Mouse (Mus musculus) large intestine, adult 2 months (tissue): ENCODE data around the gene Ccr4. TPM values are rescaled to one million over a fixed set of nuclear protein-coding genes. Genes with fewer than 3 reads are reported as not detected.

Experiments used
- DNase-seq: peaks from one replicate; pipeline ENCODE4 v3.0.0-alpha.2; 2012; ENCODE audit warnings: low read depth, low spot score
- WGBS: fragments of 180-500 bp; shearing (Covaris S2); methylation state at CpG from one replicate; pipeline ENCODE4 v1.1.7; 2018; 5-methylcytosine and 5-hydroxymethylcytosine counted together
- polyA plus RNA-seq: library from polyadenylated mRNA; depleted of rRNA; stranded (reverse); fragments of >200 nt; gene quantifications from 2 replicates; pipeline ENCODE4 v1.2.3, GENCODE M21; 2012

Gene Ccr4
- polyA plus RNA-seq, 1 experiment: 2.2 TPM

DNA sequence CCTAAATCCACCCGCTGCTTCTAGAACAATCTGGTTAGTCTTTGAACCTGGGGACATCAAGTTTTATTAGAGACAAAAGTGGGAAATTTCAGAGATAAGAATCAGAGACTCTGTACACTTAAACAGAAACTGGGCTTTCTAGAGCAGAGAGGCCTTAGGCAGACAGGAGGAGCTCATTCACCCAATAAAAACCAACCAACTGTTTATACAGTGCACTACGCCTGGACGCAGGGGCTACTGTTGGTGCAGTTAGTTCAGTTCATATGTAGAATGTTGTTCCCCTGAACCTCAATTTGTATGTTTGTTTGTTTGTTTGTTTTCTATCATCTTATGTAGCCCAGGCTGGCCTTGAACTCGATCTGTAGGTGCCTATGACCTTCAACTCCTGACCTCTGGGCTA lies 17.9 kb downstream of the Ccr4 start:
- no peak for DNase-seq
- WGBS: 42% methylated on average over 4 of the region's 4 CpGs

DNA sequence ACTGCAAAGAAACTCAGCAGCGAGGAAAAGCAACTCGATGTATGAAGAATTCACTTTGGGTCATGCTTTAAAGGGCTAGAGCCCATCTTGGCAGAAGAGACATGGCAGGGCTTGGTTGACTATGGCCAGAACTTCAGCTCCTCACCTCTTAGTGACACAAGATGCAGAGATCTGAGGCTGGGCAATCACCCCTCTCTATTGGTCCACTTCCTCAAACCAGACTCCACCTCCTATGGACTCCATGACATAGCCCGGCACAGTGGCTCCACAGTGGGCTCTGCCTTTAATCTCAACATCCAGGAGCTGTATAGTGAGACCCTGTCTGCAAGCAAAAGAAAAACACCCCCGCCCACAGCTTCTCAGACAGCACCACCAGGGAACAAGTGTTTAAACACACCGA lies 19.9 kb downstream of the Ccr4 start:
- 82% methylated on average over 5 of the region's 5 CpGs for WGBS
- DNase-seq: no peak

DNA sequence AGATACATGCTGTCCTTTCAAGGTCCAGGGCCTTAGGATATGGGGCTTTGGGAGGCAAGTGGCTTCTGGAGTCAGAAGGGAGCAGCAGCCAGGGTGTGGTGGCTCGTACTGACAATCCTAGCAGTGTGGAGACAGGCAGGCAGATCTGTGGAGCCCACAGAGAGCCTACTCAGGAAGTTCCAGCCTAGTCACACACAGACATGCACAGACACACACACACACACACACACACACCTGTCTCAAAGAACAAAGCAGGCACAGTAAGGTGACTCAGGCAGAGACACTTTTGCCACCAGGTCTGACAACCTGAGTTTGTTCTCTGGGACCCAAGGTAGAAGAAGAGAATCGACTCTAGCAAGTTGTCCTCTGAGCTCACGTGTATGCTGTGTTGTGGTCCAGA lies 23.8 kb downstream of the Ccr4 start:
- whole genome bisulfite sequencing: 66% methylated on average over 3 of the region's 3 CpGs
- no peak for DNase-seq

DNA sequence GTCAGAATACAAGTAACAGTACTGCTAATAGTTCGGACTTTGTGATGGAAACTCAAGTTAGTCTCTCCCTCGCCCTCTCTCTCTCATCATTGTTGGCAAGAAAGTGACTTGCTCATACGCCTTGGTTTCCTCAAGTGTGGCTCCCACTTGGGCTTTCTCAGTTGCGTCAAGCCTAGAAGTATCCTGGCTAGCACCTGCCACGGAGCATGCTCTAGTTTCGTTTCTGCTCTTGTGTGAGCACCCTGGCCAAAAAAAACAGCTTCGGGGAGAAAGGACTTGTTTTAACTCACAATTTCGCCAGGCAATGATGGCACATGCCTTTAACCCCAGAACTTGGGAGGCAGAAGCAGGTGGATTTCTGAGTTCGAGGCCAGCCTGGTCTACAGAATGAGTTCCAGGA lies 27.7 kb downstream of the Ccr4 start:
- DNase-seq: no peak
- 93% methylated on average over 9 of the region's 9 CpGs for WGBS

DNA sequence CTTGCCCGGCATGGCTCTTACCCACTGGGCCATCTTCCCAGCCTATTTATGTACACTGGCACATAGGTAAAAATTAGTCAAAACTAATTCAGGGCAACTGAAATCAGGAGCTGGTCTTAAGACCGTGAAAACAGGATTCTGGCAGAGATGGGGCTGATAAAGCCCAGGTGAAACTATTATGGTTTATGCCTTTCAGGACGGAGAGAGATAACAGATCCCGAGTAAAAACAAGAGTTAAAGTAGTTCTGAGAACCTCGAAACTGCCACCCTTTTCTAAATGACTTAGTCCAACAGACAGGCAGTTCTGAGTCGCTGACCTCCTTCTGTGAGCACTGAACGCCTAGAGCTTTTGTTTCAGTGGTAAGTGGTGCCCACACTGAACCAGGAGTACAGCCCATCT lies 32.8 kb downstream of the Ccr4 start:
- DNase-seq: no peak
- 64% methylated on average over 7 of the region's 7 CpGs for WGBS

DNA sequence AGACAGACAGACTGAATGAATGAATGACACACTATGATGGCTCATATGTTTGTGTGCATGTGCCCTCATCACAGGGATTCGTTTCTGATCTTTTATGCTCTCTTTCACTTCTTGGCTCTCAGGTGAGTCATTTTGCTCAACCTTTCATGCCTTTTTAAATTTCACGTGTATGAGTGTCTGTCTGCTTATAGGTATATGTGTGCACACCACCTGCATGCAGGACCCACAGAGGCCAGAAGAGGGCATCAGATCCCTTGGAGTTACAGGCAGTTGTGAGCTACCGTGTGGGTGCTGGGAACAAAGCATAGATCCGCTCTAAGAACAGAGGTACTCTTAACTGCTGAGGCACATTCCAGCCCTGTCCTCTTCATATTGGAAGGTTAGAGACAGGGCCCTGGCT lies 36.0 kb downstream of the Ccr4 start:
- 95% methylated on average over 4 of the region's 4 CpGs for WGBS
- no peak for DNase-seq

DNA sequence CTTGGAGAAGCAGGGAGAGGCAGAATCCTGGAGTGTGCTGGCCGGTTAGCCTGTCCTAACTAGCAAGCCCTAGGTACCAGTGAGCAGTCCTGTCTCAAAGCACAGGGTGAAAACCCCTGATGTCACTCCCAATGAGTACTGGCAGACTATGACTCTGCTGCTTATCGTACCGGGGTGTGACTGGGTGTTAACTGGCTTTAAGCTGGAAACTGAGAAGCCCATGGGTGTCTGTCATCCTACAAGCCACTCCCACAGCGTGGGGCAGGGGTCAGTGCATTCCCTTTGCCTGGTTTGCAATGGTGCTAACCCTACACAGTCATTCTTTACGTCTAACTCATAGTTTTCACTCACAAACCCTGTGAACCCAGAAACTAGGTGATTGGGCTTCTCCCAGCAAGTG lies 36.5 kb downstream of the Ccr4 start:
- no peak for DNase-seq

DNA sequence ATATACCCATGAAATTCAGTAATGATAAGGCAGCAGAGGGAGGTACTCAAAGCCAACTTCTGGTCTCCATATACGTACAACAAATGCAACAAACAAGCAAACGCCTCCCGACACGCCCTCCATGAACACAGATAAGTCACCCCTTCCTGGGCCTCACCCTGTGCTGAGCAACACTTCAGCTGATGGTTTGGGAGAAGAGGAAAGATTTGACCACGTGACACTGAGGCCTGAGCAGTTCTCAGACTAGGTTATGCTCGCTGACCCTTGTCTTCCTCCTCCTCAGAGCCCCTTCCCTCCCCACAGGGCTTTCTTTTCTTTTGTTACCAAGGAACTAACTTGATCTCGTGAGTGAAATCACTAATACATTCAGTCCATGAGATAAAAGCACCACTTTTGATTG lies 37.8 kb downstream of the Ccr4 start:
- WGBS: 79% methylated on average over 7 of the region's 7 CpGs
- DNase-seq: no peak

More for the DNA sequence above, 36.5 kb downstream of the Ccr4 start:
- WGBS: 82% methylated on average over 5 of the region's 5 CpGs

DNA sequence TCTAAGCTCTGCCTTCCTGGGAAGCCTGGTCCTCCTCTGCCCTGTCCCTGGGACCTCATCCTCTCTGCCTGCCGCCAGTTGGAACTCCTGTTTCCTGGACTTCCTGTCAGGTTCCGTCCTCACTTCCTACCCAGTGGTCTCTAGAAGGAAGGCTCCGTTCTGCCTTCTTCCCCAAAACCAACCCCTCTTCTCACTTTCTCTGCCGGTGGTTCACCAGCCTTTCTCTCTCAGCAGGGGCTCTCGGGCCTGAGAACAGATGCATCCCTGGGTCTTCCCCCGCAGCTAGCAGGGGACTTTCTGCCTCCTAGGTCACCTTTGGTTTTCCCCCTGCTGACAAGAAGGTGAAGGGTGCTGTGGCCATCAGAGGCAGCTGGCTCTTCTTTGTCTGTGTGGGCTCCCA lies 39.3 kb downstream of the Ccr4 start:
- 82% methylated on average over 6 of the region's 6 CpGs for WGBS
- DNase-seq: no peak

DNA sequence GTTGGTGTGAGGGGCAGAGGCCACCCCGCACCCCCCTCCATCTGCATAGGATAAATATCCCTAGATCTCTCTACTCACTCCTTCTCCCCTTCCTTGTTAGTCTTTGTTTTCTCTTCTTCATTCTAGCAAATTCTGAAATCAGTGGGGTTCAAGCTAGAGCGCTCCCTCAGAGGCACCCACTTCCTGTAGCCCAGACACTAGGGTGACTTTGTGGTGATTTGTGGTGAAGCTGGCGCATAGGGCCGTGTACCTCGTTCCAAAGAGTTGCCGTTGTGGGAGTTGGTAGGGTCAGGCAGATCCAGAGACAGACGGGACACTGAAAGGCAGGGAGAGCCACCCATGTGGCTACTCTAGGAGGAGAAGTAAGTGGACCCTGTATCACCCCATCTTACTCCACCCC lies 42.1 kb downstream of the Ccr4 start:
- 88% methylated on average over 7 of the region's 7 CpGs for WGBS
- no peak for DNase-seq

DNA sequence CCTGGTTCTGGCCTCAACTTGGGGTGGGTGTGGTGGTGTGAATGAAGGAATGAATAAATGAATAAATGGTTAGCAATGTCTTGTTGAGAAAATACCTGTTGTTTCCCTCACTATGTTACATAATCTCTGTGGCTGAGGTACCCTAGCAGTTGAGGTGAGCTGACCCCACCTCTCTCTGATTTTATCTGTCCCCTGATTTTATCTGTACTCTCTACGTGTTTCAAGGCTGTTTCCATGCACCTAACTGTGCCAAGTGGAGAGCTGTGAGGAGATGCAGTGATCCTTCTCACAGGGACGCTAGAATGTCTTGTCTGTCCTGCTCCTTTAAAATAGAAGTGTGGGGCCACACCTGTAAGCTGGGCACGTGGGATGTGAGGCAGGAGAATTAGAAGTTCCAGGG lies 46.3 kb downstream of the Ccr4 start:
- 79% methylated on average over 3 of the region's 3 CpGs for WGBS
- no peak for DNase-seq

DNA sequence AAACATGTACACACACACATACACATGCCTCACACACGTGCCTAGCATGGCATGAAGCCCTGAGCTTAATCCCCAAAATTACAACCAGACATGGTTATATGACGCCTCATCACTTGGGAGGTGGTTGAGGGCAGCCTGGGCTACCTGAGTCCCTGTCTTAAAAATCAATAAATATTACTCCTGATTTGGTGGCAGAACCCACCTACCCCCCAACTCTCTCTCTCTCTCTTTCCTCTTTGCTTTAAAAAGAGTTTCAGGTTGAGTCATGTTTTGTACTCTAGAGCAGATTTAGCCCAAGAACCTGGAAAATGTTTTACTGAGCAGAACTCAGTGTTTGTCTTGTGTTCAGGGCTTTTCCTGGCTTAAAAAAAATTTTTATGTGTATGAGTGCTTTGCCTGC lies 49.3 kb downstream of the Ccr4 start:
- 77% methylated on average over 2 of the region's 2 CpGs for WGBS
- DNase-seq: no peak

DNA sequence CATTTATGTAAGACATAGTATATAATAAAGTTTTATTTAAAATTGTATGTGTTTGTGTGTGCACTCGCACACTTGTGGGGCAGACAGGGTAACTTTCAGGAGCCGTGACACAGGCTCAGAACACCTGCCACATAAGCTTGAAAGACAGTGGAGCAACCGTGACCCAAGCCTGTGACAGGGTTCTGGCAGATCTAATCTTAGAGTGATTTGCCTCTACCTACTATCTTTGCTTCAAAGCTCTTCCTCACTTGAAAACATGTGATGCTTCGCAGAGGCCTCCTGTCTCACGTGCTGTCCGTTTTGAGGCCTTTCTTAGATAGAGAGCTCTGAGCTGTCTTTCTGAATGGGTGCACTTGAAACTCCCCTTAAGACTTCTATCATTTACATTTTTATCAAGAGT lies 52.3 kb downstream of the Ccr4 start:
- DNase-seq: no peak
- 95% methylated on average over 6 of the region's 6 CpGs for WGBS

DNA sequence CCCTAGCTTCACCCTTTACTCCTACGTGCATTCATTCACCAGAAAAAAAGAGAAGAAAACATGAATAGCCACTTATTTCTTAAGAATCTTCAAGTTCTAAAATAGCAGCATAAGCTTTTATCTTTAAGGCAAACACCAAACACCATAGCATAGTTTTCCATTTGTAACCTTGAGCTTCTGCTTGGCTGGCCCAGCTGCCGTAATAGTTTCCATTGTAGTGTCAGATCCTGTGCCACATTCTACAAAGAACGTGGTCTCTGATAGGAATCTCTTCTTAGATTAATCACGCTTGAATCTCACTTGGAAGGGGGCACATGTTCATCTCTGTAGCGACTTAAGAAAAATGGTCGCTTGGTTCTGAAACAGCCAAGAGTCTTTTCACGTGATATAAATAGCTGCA lies 53.1 kb downstream of the Ccr4 start:
- 90% methylated on average over 7 of the region's 7 CpGs for WGBS
- no peak for DNase-seq

DNA sequence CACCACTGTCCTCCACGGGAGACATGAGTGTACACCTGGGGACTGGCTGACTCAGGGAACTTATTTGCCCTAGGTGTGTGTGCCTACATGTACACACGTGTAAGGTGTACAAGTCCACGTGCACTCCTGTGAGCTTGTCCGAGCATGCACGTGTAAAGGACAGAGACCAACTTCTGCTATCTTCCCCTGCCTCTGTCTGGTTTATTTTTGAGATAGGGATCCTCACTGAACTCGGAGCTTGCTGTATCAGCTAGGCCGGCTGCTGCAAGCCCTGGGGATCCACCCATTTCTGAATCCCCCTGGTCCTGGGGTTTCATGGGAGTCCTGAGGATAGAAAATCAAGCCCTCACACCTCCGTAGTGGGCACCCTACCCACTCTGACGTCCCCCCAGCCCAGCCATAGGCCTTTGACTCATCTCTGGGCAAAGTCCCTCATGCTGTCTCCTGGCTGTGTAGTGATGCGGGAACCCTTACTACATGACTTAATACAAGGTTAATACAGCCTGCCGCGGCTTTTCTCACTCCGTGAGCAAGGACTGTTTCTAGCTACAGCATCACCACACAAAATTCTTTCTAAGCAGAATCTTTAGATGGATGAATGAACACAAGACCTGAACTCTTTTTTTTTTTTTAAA lies 55.5 kb downstream of the Ccr4 start:
- no peak for DNase-seq
- 92% methylated on average over 13 of the region's 13 CpGs for WGBS

DNA sequence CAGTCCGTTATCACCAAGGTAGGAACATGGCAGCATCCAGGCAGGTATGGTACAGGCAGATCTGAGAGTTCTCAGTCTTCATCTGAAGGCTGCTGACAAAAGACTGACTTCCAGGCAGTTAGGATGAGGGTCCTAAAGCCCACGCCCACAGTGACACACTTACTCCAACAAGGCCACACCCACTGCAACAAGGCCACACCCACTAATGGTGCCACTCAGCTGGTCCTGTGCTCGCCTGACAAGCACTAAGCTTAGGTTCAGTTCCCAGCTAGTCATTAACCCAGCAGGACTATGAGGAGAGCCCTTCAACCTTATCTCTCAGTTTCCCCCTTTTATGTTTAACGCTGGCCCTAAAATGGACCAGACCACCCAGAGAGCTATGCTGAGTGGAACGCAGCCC lies 56.0 kb downstream of the Ccr4 start:
- no peak for DNase-seq
- WGBS: 84% methylated on average over 5 of the region's 5 CpGs

DNA sequence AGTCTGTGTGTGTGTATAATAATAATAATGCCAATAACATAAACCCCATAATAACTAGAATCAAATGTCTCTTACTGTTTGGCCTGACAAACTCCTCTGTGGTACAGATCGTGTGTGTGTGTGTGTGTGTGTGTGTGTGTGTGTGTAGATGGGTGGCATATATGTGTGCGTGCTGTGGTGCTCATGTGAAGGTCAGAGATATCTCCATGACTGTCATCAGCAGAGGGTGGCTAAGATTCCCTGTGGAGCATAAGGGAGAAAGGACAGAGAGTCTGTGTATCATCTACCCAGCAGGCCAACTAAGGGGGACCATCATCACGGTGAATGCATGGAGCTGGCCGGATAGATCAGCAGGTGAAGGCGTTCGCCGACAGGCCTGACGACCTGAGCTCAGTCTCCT lies 57.8 kb downstream of the Ccr4 start:
- no peak for DNase-seq
- WGBS: 90% methylated on average over 8 of the region's 8 CpGs

DNA sequence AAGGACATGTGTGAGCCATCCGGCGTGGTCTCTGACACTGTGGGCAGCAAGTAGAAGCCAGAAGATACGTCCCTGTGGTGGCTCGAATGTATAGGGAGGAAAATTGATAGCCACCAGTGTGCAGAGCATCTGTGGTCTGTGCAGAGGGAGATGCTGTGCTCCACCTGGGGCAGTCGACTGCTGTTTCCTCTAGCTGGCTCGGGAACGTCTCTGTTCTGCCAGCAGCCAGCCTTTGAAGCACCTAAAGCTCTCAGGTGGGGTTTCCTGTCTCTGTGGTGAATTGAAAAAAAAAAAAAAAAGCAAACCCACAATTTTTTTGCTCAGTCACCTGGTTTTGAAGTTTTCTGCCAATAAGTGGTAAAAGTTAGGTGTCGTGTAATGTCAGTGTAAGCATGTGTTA lies 61.4 kb downstream of the Ccr4 start:
- 94% methylated on average over 8 of the region's 8 CpGs for WGBS
- DNase-seq: no peak

DNA sequence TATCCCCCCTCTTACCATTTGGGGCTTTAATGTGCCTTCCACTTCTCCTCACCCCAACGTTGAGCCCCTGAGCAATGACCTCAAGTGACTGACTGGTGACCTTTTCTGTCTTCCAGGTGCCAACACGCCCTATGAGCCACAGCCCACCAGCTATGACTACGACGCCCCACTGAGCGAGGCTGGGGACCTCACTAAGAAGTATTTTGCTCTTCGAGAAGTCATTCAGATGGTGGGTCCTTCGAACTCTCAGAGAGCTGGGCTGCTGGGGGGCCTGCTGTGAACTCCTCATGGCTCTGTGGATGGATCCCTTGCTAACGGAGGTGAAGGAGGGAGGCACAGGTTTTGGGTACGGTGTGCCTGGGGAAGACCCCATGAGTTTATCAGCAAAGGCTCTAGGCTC lies 61.8 kb downstream of the Ccr4 start:
- 87% methylated on average over 9 of the region's 9 CpGs for WGBS

DNA sequence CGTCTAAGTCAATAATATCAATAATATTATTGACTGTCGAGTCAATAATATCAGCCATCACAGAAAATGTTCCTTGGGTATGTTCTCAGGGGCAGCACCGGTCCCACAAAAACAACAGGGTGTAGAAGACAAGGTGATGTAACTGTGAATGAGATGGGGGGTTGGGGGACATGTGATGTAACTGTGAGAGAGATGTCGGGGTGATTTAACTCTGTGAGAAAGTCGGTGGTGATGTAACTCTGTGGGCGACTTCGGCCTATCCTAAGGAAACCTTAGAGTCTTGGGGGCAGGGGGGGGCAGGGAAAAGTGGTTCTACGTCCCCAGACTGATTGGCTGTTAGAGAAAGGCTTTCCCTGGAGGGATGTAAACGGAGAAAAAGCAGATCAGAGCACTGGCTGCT lies 62.5 kb downstream of the Ccr4 start:
- 89% methylated on average over 9 of the region's 9 CpGs for WGBS
- DNase-seq: no peak

More for the DNA sequence above, 61.8 kb downstream of the Ccr4 start:
- DNase-seq: no peak

DNA sequence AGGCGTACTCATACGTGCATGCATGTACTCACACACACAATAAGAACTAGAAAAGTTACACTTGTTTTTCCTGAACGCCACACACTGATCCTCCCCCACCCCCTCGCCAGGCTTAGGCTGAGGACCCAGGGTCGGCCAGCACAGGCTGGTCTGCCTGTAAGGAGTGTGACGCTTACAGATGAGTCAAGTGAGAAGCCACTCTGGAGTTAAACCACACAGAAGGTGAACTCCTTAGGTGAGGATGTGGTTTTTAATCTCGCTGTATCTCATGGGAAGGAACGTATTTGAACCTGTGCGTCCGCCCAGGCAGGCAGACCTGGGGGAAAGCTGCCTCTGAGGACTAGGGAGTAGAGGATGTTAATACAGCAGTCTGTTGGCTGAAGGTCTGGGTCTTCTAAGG lies 64.2 kb downstream of the Ccr4 start:
- 91% methylated on average over 10 of the region's 10 CpGs for WGBS
- DNase-seq: no peak
